Mouse (Mus musculus) left cerebral cortex, postnatal 14 days (tissue): Measurements from ENCODE around the gene Nek2. TPM values are rescaled to one million over a fixed set of nuclear protein-coding genes. Genes with fewer than 3 reads are reported as not detected.

Experiments used
- total RNA-seq, 2 experiments: library from RNA; stranded (reverse); gene quantifications; 2 replicates each; pipeline ENCODE4 v1.2.3; 2021

Gene Nek2
- total RNA-seq, 2 experiments from 2014 or later, result 1.6 to 1.8 TPM

Other genes starting within 250 kb of the Nek2 start
- 1 to 10 TPM; 5.9 to 6.2 TPM for gene Dtl, start 245.9 kb upstream of the Nek2 start, total RNA-seq
- gene Ints7, start 245.8 kb upstream of the Nek2 start, total RNA-seq, result 10 to 100 TPM; 33.5 to 34.9 TPM
- gene Lpgat1, start 103.6 kb upstream of the Nek2 start, total RNA-seq, result 100 to 1,000 TPM; 141 to 153 TPM
- 10 to 100 TPM; 33.4 to 36.2 TPM for gene Slc30a1, start 85.3 kb downstream of the Nek2 start, total RNA-seq
- under 1 TPM; 0.35 to 0.36 TPM for gene Rd3, start 155.9 kb downstream of the Nek2 start, total RNA-seq